Mouse (Mus musculus): ENCODE measurements at regions not wholly inside any gene's neighbourhood (a gene's known extent, or its start where the extent isn't known, plus 50 kb on each side); places are given as distances from the start of the nearest gene placed in this dataset.

DNA sequence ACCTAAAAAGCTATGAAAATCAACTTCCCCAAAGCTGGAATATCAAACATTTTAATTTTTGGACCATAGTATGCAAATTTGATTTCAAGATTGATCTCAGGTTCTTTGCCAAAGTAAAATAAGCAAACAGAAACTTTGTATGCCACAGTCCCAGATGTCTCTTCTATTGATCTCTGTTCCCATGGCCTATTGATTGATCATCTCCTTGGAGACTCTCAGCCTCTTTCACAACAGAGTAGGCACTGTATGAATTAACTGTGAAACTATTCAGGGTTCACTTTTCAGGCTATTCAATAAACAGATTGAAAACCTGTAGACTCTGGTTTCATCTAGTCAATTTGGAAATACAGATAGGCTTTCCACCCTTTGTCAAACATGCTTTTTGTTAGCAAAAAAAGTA is 384.1 kb downstream of the Btg1 start:
- no peak for TF ChIP-seq CTCF (IDR thresholded peaks at IDR 0.05; ENCODE audit: low read depth, low read length)
- TF ChIP-seq POLR2A (IDR thresholded peaks at IDR 0.05; ENCODE audit: insufficient read depth, low read length): no peak
